Mouse (Mus musculus): ENCODE results near the gene Rasa3. TPM values are rescaled to one million over a fixed set of nuclear protein-coding genes. Genes with fewer than 3 reads are reported as not detected.

Gene Rasa3
- total and polyA plus RNA-seq, 3 experiments = 22.4 to 28.0 TPM; not detected in 1

DNA sequence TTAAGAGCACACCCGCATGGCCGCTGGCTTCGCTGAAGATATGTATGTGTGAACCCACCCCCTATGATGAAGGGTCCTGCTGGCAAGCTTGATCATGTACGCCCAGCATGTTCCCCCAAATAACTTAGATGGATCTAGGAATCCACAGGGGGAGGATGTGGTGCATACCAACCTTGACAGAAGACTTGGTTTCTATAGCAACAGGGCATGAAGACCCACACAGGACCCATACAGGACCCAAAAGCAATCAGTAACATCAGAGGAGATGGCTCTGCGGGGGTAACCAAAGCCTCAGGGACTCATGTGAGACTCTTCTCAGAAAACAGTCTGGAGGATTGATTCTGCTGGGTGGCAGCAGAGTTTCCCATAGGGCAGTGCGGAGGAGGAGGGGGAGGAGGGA lies 86.2 kb downstream of the Rasa3 start:
- DNase-seq (ENCODE audit: low read depth, low spot score) = no peak
- no peak overlapping the region for H3K9ac ChIP-seq (ENCODE audit: control insufficient read depth, low read depth, low read length, poor library complexity, severe bottlenecking)
- peaks cover 2 to 14% of the 10 kb centered on the region in 2 experiments; a peak in 3 of 4 replicates for H3K36me3 ChIP-seq (ENCODE audit: control insufficient read depth in 1 of 2, insufficient read depth in 2 of 2, low read length in 2 of 2)
- no peaks in the 10 kb centered on the region for H3K9me3 ChIP-seq (replicated peaks; ENCODE audit: insufficient read depth, low read length)
- TF ChIP-seq TCF12 (IDR thresholded peaks at IDR 0.05; ENCODE audit: low read depth, low read length) (no peak), MYC (IDR thresholded peaks at IDR 0.05; ENCODE audit: low read depth, low read length) (no peak), UBTF (IDR thresholded peaks at IDR 0.05; ENCODE audit: borderline replicate concordance, insufficient read depth, low read depth, low read length) (no peak), RCOR1 (IDR thresholded peaks at IDR 0.05; ENCODE audit: low read depth, low read length) (no peak), POLR2A (IDR thresholded peaks at IDR 0.05; ENCODE audit: control insufficient read depth in 1 of 2, insufficient read depth in 1 of 2, low read depth in 1 of 2, low read length in 2 of 2, poor library complexity in 1 of 2) (no peak), ETS1 (IDR thresholded peaks at IDR 0.05; ENCODE audit: low read depth, low read length) (no peak), ELF1 (IDR thresholded peaks at IDR 0.05; ENCODE audit: low read depth, low read length) (no peak), ZNF384 (IDR thresholded peaks at IDR 0.05; ENCODE audit: low read depth, low read length) (no peak)
- H3K79me2 ChIP-seq (ENCODE audit: control insufficient read depth, insufficient read depth, low read length, poor library complexity) = no peaks in the 10 kb centered on the region
- H3K4me1 ChIP-seq (ENCODE audit: control insufficient read depth in 1 of 2, insufficient read depth in 2 of 2, low read length in 2 of 2) = peaks cover 7 to 17% of the 10 kb centered on the region in 2 experiments
- H3K27ac ChIP-seq (ENCODE audit: control insufficient read depth, low read depth, low read length) = no peak overlapping the region
- H3K4me3 ChIP-seq (ENCODE audit: control insufficient read depth in 1 of 2, insufficient read depth in 1 of 2, low read depth in 2 of 2, low read length in 2 of 2) = no peak overlapping the region
- no peaks in the 10 kb centered on the region for H3K27me3 ChIP-seq (ENCODE audit: control insufficient read depth in 1 of 2, insufficient read depth in 2 of 2, low read length in 2 of 2)

GRCm38 (mm10) chr8:13589071-13589470 lies 88.3 kb downstream of the Rasa3 start:
- Histone ChIP-seq H3K27ac (ENCODE audit: control insufficient read depth, low read depth, low read length) (no peak overlapping the region), H3K4me1 (ENCODE audit: control insufficient read depth in 1 of 2, insufficient read depth in 2 of 2, low read length in 2 of 2) (peaks cover 0 to 7% of the 10 kb centered on the region in 2 experiments; a peak in 2 of 4 replicates)
- TF ChIP-seq NRF1 (IDR thresholded peaks at IDR 0.05; ENCODE audit: insufficient read depth, low read depth, low read length, poor library complexity, severe bottlenecking) (no peak), E2F4 (IDR thresholded peaks at IDR 0.05; ENCODE audit: borderline replicate concordance, low read depth, low read length) (no peak), ZC3H11A (IDR thresholded peaks at IDR 0.05; ENCODE audit: low read depth, low read length) (no peak), CHD2 (IDR thresholded peaks at IDR 0.05; ENCODE audit: low read length) (no peak), TBP (IDR thresholded peaks at IDR 0.05; ENCODE audit: low read depth, low read length) (no peak), GATA1 (IDR thresholded peaks at IDR 0.05; ENCODE audit: low read depth, low read length) (no peak), MAX (IDR thresholded peaks at IDR 0.05; ENCODE audit: low read length) (no peak), ELF1 (IDR thresholded peaks at IDR 0.05; ENCODE audit: low read depth, low read length) (no peak), POLR2AphosphoS5 (IDR thresholded peaks at IDR 0.05; ENCODE audit: borderline replicate concordance, low read depth, low read length) (no peak), RAD21 (IDR thresholded peaks at IDR 0.05; ENCODE audit: low read depth, low read length) (no peak), MAZ (IDR thresholded peaks at IDR 0.05; ENCODE audit: low read depth, low read length) (no peak), MEF2A (IDR thresholded peaks at IDR 0.05; ENCODE audit: extremely low read depth, insufficient replicate concordance, low read depth, low read length, poor library complexity, severe bottlenecking) (no peak), NELFE (IDR thresholded peaks at IDR 0.05; ENCODE audit: low read depth, low read length) (no peak), RCOR1 (IDR thresholded peaks at IDR 0.05; ENCODE audit: low read depth, low read length) (no peak)

More at GRCm38 (mm10) chr8:13589071-13589470, 88.3 kb downstream of the Rasa3 start:
- Histone ChIP-seq H3K79me2 (ENCODE audit: control insufficient read depth, insufficient read depth, low read length, poor library complexity) (no peaks in the 10 kb centered on the region), H3K27me3 (ENCODE audit: control insufficient read depth in 1 of 2, insufficient read depth in 2 of 2, low read length in 2 of 2) (no peaks in the 10 kb centered on the region), H3K36me3 (ENCODE audit: control insufficient read depth in 1 of 2, insufficient read depth in 2 of 2, low read length in 2 of 2) (peaks cover under 1 to 2% of the 10 kb centered on the region in 2 experiments; a peak in 3 of 4 replicates), H3K4me3 (ENCODE audit: control insufficient read depth in 1 of 2, insufficient read depth in 1 of 2, low read depth in 2 of 2, low read length in 2 of 2) (no peak overlapping the region), H3K9me3 (replicated peaks; ENCODE audit: insufficient read depth, low read length) (no peaks in the 10 kb centered on the region), H3K9ac (ENCODE audit: control insufficient read depth, low read depth, low read length, poor library complexity, severe bottlenecking) (no peak overlapping the region)
- DNase-seq (ENCODE audit: low read depth, low spot score) = no peak

Measured in MEL (cell line).